Mouse (Mus musculus) midbrain, embryonic 16.5 days (tissue): ENCODE data around the gene Tspan6. TPM values are rescaled to one million over a fixed set of nuclear protein-coding genes. Genes with fewer than 3 reads are reported as not detected.

Source experiments
- ATAC-seq: fragments of 200-750 bp; cut with Nextera tagmentation; 2 replicates; pipeline ENCODE4 v1.8.0; 2017; ENCODE audit warnings: moderate TSS enrichment
- H3K27ac ChIP-seq: fragments of 300-500 bp; sonication (generic); 2 replicates; pipeline ENCODE4 v1.5.1; 2014; ENCODE audit warnings: mild to moderate bottlenecking, low read length, mixed read lengths
- H3K27me3 ChIP-seq: fragments of 300-500 bp; sonication (generic); 2 replicates; pipeline ENCODE4 v1.6.1; 2014; ENCODE audit warnings: low read depth, low read length, mixed read lengths; ENCODE audit not compliant: control insufficient read depth, insufficient read depth
- H3K36me3 ChIP-seq: fragments of 300-500 bp; sonication (generic); 2 replicates; pipeline ENCODE4 v1.6.1; 2014; ENCODE audit warnings: mild to moderate bottlenecking, low read length, moderate library complexity, mixed read lengths; ENCODE audit not compliant: control insufficient read depth, insufficient read depth
- H3K4me1 ChIP-seq: fragments of 300-500 bp; sonication (generic); 2 replicates; pipeline ENCODE4 v1.6.1; 2014; ENCODE audit warnings: mild to moderate bottlenecking, low read length, mixed read lengths; ENCODE audit not compliant: control insufficient read depth, insufficient read depth
- H3K4me2 ChIP-seq: fragments of 300-500 bp; sonication (generic); 2 replicates; pipeline ENCODE4 v1.6.1; 2014; ENCODE audit warnings: mild to moderate bottlenecking, low read length, mixed read lengths
- H3K4me3 ChIP-seq: fragments of 300-500 bp; sonication (generic); 2 replicates; pipeline ENCODE4 v1.5.1; 2014; ENCODE audit warnings: low read depth, mild to moderate bottlenecking, low read length, moderate library complexity, mixed read lengths
- H3K9ac ChIP-seq: fragments of 300-500 bp; sonication (generic); 2 replicates; pipeline ENCODE4 v1.6.1; 2014; ENCODE audit warnings: low read depth, low read length, mixed read lengths
- H3K9me3 ChIP-seq: fragments of 300-500 bp; sonication (generic); replicated peaks from 2 replicates; pipeline ENCODE4 v1.6.1; 2014; ENCODE audit warnings: mild to moderate bottlenecking, low read length, mixed read lengths; ENCODE audit not compliant: control insufficient read depth, poor library complexity, severe bottlenecking
- WGBS: fragments of 180-500 bp; shearing (Covaris S2); extraction: QIAGEN DNeasy Blood & Tissue Kit; methylation state at CpG from one replicate; pipeline ENCODE4 v1.1.7; 2014; 5-methylcytosine and 5-hydroxymethylcytosine counted together
- polyA plus RNA-seq: library from polyadenylated mRNA; unstranded; fragments of >200 nt; fragmentation: Nextera tagmentation; extraction: Ambion mirVana; gene quantifications from 2 replicates; pipeline ENCODE4 v1.2.1, GENCODE M21; 2015

Tspan6 gene
- 301 and 305 TPM in 2 replicates for polyA plus RNA-seq

GRCm38 (mm10) chrX:133898014-133898542 is at the start of gene Tspan6:
Gene Tspan6, minus strand, starts transcription at chrX:133898429.
- ATAC-seq = peak; percentile 98
- peak within 1 kb of the TSS; percentile 55 for H3K4me2 ChIP-seq
- H3K27me3 ChIP-seq = no peaks in the 10 kb centered on the region
- H3K9me3 ChIP-seq = no peaks in the 10 kb centered on the region
- H3K9ac ChIP-seq = peak within 1 kb of the TSS; percentile 85
- peak within 1 kb of the TSS; percentile 80 for H3K27ac ChIP-seq
- peaks cover 3% of the 10 kb centered on the region; the same call in 1 of the 2 replicates for H3K36me3 ChIP-seq
- H3K4me3 ChIP-seq = peak within 1 kb of the TSS; percentile 59
- 0 out of 2 replicates have a peak, but pooled peaks cover 2% of the 10 kb centered on the region for H3K4me1 ChIP-seq
- WGBS = 22% methylated on average over 33 of the region's 33 CpGs

GRCm38 (mm10) chrX:133947427-133947826 is 49.2 kb upstream of the Tspan6 start:
- Histone ChIP-seq H3K9me3 (no peaks in the 10 kb centered on the region), H3K4me3 (no peak overlapping the region), H3K4me1 (no peaks in the 10 kb centered on the region), H3K9ac (no peak overlapping the region), H3K27ac (no peak overlapping the region), H3K4me2 (no peak overlapping the region), H3K36me3 (no peaks in the 10 kb centered on the region), H3K27me3 (no peaks in the 10 kb centered on the region; the same call in 1 of the 2 replicates)
- ATAC-seq = peak; percentile 84
- WGBS = 38% methylated on average over 3 of the region's 3 CpGs

GRCm38 (mm10) chrX:133939561-133939960 is 41.3 kb upstream of the Tspan6 start:
- no peak overlapping the region for H3K9ac ChIP-seq
- no peaks in the 10 kb centered on the region for H3K36me3 ChIP-seq
- no peak overlapping the region for H3K4me3 ChIP-seq
- H3K4me2 ChIP-seq = no peak overlapping the region
- 50% methylated on average over 1 of the region's 1 CpGs for WGBS
- H3K27ac ChIP-seq = no peak overlapping the region
- no peaks in the 10 kb centered on the region; the same call in 1 of the 2 replicates for H3K27me3 ChIP-seq
- no peak for ATAC-seq
- no peaks in the 10 kb centered on the region for H3K9me3 ChIP-seq
- no peaks in the 10 kb centered on the region for H3K4me1 ChIP-seq

GRCm38 (mm10) chrX:133936605-133937225 is 38.5 kb upstream of the Tspan6 start:
- no peaks in the 10 kb centered on the region for H3K9me3 ChIP-seq
- H3K27me3 ChIP-seq = no peaks in the 10 kb centered on the region
- H3K4me1 ChIP-seq = no peaks in the 10 kb centered on the region
- WGBS = 91% methylated on average over 4 of the region's 4 CpGs
- no peak overlapping the region for H3K9ac ChIP-seq
- no peak for ATAC-seq
- H3K27ac ChIP-seq = no peak overlapping the region
- H3K4me3 ChIP-seq = no peak overlapping the region
- no peaks in the 10 kb centered on the region for H3K36me3 ChIP-seq
- no peak overlapping the region for H3K4me2 ChIP-seq

DNA sequence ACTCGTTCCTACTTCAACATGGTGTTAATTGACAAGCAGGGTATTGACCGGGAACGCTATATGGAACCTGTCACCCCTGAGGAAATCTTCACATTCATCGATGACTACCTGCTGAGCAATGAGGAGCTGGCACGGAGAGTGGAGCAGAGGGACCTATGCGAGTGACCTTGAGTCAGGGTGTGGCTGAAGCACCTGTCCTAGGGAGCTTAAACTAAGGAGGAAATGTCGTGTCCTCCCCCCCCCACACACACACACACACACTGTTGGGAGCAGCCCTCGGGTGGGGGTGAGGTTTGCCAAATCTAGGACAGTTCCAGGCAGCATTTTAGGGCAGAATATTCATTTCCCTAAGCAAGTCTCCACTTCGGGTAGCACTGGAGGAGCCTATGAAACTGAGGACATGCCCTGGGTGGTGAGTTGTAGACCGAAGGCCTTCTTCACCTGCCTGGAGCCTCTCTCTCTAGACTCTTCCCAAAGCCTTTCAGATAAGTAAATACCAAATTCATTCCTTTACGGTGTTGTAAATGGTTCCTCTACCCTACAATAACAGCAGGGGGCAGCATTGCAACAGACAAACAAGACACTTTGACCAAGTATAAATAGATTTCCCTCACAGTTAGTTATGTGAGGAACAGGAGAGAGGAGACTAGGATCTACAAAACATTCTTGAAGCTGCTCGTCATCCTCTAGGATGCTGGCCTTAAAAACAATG is 33.2 kb upstream of the Tspan6 start:
- no peak overlapping the region for H3K4me2 ChIP-seq
- no peaks in the 10 kb centered on the region for H3K9me3 ChIP-seq
- no peak overlapping the region for H3K9ac ChIP-seq
- H3K27ac ChIP-seq = no peak overlapping the region
- H3K4me1 ChIP-seq = no peaks in the 10 kb centered on the region
- ATAC-seq = no peak
- H3K36me3 ChIP-seq = no peaks in the 10 kb centered on the region
- 61% methylated on average over 12 of the region's 12 CpGs for WGBS
- no peak overlapping the region for H3K4me3 ChIP-seq
- no peaks in the 10 kb centered on the region for H3K27me3 ChIP-seq

DNA sequence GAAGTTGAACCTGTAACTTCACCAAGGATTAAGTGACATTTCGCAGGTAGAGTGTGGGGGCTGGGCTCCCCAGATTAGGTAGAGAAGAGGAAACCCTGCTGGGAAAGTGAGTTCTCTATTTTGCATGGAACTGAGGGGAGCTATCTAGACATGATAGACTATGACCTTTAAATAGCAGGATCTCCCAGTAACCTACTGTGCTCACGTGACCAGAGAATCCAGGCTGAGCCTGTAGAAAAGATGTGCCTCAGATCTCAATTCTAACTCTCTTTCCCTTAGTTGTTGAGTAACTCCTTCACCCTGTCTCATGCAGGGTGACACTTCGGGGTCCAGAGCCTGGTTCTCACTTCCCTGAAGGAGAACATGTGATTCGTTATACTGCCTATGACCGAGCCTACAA is 28.5 kb upstream of the Tspan6 start:
- 79% methylated on average over 5 of the region's 5 CpGs for WGBS
- Histone ChIP-seq H3K36me3 (no peaks in the 10 kb centered on the region), H3K27ac (no peak overlapping the region), H3K9ac (no peak overlapping the region), H3K4me2 (no peak overlapping the region), H3K9me3 (no peaks in the 10 kb centered on the region), H3K4me3 (no peak overlapping the region), H3K4me1 (no peaks in the 10 kb centered on the region), H3K27me3 (no peaks in the 10 kb centered on the region; the same call in 1 of the 2 replicates)
- no peak for ATAC-seq

- 70% methylated on average over 4 of the region's 4 CpGs for WGBS
- Histone ChIP-seq H3K36me3 (no peaks in the 10 kb centered on the region), H3K27ac (no peak overlapping the region), H3K27me3 (no peaks in the 10 kb centered on the region; the same call in 1 of the 2 replicates), H3K9ac (no peak overlapping the region), H3K4me3 (no peak overlapping the region), H3K9me3 (no peaks in the 10 kb centered on the region), H3K4me2 (no peak overlapping the region), H3K4me1 (no peaks in the 10 kb centered on the region)
- no peak for ATAC-seq
Measured at GRCm38 (mm10) chrX:133921187-133921586, 23.0 kb upstream of the Tspan6 start.

- Histone ChIP-seq H3K36me3 (no peaks in the 10 kb centered on the region), H3K9me3 (no peaks in the 10 kb centered on the region), H3K4me1 (no peaks in the 10 kb centered on the region), H3K9ac (no peak overlapping the region), H3K27me3 (no peaks in the 10 kb centered on the region), H3K4me3 (no peak overlapping the region), H3K27ac (no peak overlapping the region), H3K4me2 (no peak overlapping the region)
- WGBS = 63% methylated on average over 7 of the region's 7 CpGs
- no peak for ATAC-seq
Measured at GRCm38 (mm10) chrX:133914219-133914618, 16.0 kb upstream of the Tspan6 start.

GRCm38 (mm10) chrX:133913006-133913405 is 14.8 kb upstream of the Tspan6 start:
- no peaks in the 10 kb centered on the region for H3K27me3 ChIP-seq
- no peaks in the 10 kb centered on the region for H3K4me1 ChIP-seq
- H3K36me3 ChIP-seq = no peaks in the 10 kb centered on the region
- H3K27ac ChIP-seq = no peak overlapping the region
- ATAC-seq = no peak
- H3K4me2 ChIP-seq = no peak overlapping the region
- H3K9me3 ChIP-seq = no peaks in the 10 kb centered on the region
- WGBS = 85% methylated on average over 3 of the region's 3 CpGs
- no peak overlapping the region for H3K9ac ChIP-seq
- no peak overlapping the region for H3K4me3 ChIP-seq
